In the genomic region with DNA sequence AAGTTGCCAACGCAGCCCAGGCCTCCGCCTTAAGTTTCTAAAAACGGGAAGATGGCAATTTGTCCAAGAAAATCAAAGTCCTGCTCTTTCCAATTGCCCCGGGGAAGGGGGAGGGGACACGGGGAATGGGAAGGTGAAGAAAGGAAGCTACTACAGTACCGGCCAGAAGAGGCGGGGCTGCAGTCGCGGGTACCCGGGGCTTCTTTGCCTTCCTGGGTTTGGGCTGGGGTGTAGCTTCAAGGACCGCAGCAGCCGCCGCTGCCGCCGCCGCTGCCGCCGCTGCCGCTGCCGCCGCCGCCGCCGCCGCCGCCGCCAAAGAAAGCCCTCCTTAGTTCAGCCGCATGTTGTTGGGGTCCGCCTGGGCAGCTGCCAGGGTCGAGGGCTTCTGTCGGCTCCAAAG, we compare ENCODE assay signal across 8 mouse cellular contexts. TPM values are rescaled to one million over a fixed set of nuclear protein-coding genes. Genes with fewer than 3 reads are reported as not detected.
DNase-seq lines count a peak whose midpoint lies in the region; TF ChIP-seq lines count a peak whose summit lies in the region.

No protein-coding gene starts in this region.

- peak overlapping the region; percentile 90 for H3K9ac ChIP-seq in heart, adult 2 months (ENCODE audit: low read depth, low read length)

- TF ChIP-seq POLR2A in heart, adult 2 months (IDR thresholded peaks at IDR 0.05; ENCODE audit: insufficient read depth, low read depth, low read length): no peak
- no peak for TF ChIP-seq POLR2A in olfactory bulb, adult 2 months (IDR thresholded peaks at IDR 0.05; ENCODE audit: insufficient read depth, low read depth, low read length)

- 18% methylated on average over 31 of the region's 31 CpGs for WGBS in heart, adult 2 months
- 27% methylated on average over 23 of the region's 31 CpGs for WGBS in limb, embryonic 10.5 days
- WGBS in olfactory bulb, adult 2 months: 25% methylated on average over 31 of the region's 31 CpGs

- H3K27ac ChIP-seq in left cerebral cortex, adult 2 months: peak overlapping the region; percentile 73; the same call in 1 of the 2 replicates
- peak overlapping the region; percentile 76 for H3K27ac ChIP-seq in heart, adult 2 months
- H3K27ac ChIP-seq in limb, embryonic 10.5 days: peak overlapping the region; percentile 32
- H3K27ac ChIP-seq in olfactory bulb, adult 2 months (ENCODE audit: insufficient read depth, low read depth, low read length): no peak overlapping the region

- H3K4me1 ChIP-seq in heart, adult 2 months (ENCODE audit: control insufficient read depth, insufficient read depth, low read length): peaks cover 5% of the 10 kb centered on the region
- H3K4me1 ChIP-seq in limb, embryonic 10.5 days: no peaks in the 10 kb centered on the region; the same call in 1 of the 2 replicates
- peaks cover 14% of the 10 kb centered on the region; the same call in 1 of the 2 replicates for H3K4me1 ChIP-seq in olfactory bulb, adult 2 months (ENCODE audit: control insufficient read depth, insufficient read depth, low read length)

- peaks cover 2% of the 10 kb centered on the region; the same call in 1 of the 2 replicates for H3K27me3 ChIP-seq in heart, adult 2 months (ENCODE audit: control insufficient read depth, insufficient read depth, low read length)
- peaks cover 89% of the 10 kb centered on the region for H3K27me3 ChIP-seq in limb, embryonic 10.5 days (ENCODE audit: low read depth, poor library complexity, severe bottlenecking)

- intact Hi-C loops in left cerebral cortex, adult 2 months (cut with DNase I): no loop called here
- intact Hi-C loops in heart, adult 2 months (cut with DNase I): no loop called here

- H3K79me2 ChIP-seq in heart, adult 2 months (replicated peaks; ENCODE audit: control insufficient read depth, insufficient read depth, low read length): no peaks in the 10 kb centered on the region; the same call in 1 of the 2 replicates

- no peak for TF ChIP-seq CTCF in left cerebral cortex, adult 2 months (IDR thresholded peaks at IDR 0.05)
- no peak for TF ChIP-seq CTCF in heart, adult 2 months (IDR thresholded peaks at IDR 0.05)
- TF ChIP-seq CTCF in olfactory bulb, adult 2 months (IDR thresholded peaks at IDR 0.05; ENCODE audit: insufficient read depth, low read depth, low read length): no peak

- no peak for TF ChIP-seq EP300 in heart, adult 2 months (IDR thresholded peaks at IDR 0.05; ENCODE audit: insufficient read depth, low read depth, low read length)

- H3K36me3 ChIP-seq in heart, adult 2 months (ENCODE audit: control insufficient read depth, insufficient read depth, low read length): no peaks in the 10 kb centered on the region
- H3K36me3 ChIP-seq in limb, embryonic 10.5 days: no peaks in the 10 kb centered on the region

- peak overlapping the region; percentile 60 for H3K4me3 ChIP-seq in left cerebral cortex, adult 2 months
- H3K4me3 ChIP-seq in heart, adult 2 months: peak overlapping the region; percentile 61
- peak overlapping the region; percentile 60 for H3K4me3 ChIP-seq in limb, embryonic 10.5 days
- H3K4me3 ChIP-seq in olfactory bulb, adult 2 months (ENCODE audit: insufficient read depth, low read depth, low read length): peak overlapping the region; percentile 76

- no peaks in the 10 kb centered on the region for H3K9me3 ChIP-seq in limb, embryonic 10.5 days (replicated peaks)

- no peak for DNase-seq in left cerebral cortex, adult 2 months (ENCODE audit: extremely low spot score in 1 of 2, low spot score in 2 of 2)
- DNase-seq in left cerebral cortex, adult 9 months (ENCODE audit: low spot score in 2 of 2): no peak
- DNase-seq in adrenal gland, postnatal 25 days: peak; percentile 6
- peak; percentile 17 to 42 for DNase-seq in heart, adult 2 months
- peak; percentile 44 for DNase-seq in limb, embryonic 10.5 days (ENCODE audit: low spot score)
- DNase-seq in ovary, adult 18-20 months (ENCODE audit: low spot score): no peak
- no peak for DNase-seq in urinary bladder, adult 18-20 months (ENCODE audit: low spot score in 2 of 2)

RNA-seq across cellular contexts. Expression of a gene that starts 0.6 kb away (rescaled TPM):
- total RNA-seq in left cerebral cortex, adult 2 months (2021): 10 to 100 TPM; 38.8 to 39.7 TPM
- total RNA-seq in adrenal gland, postnatal 25 days (2021): 4.2 and 6.2 TPM in 2 replicates
- total RNA-seq in heart, adult 2 months (2021): 1 to 10 TPM; 7.9 to 8.5 TPM
- polyA plus RNA-seq in heart, adult 2 months (2012; rRNA removed): 1.9 and 3.1 TPM in 2 replicates
- polyA plus RNA-seq in limb, embryonic 10.5 days (2016; fragmentation: Nextera tagmentation; extraction: Ambion mirVana): 3.1 and 4.0 TPM in 2 replicates
- not detected in 2 replicates for polyA plus RNA-seq in olfactory bulb, adult 2 months (2012; ENCODE audit: insufficient read depth, insufficient read length, low replicate concordance, missing spikeins)

Comparison
In these comparisons a context has a peak if more than half of its experiments do, and no peak if none do; other contexts are left out.
1. DNase-seq: peak in adrenal gland, postnatal 25 days (single experiment), heart, adult 2 months (2 of 2) and limb, embryonic 10.5 days (single experiment); none in left cerebral cortex, adult 2 months (0 of 2), left cerebral cortex, adult 9 months (0 of 2), ovary, adult 18-20 months (single experiment) and urinary bladder, adult 18-20 months (0 of 2).
2. Peak in every context shown above with its lines, with median percentiles within 50 percentile points of each other: H3K4me3 ChIP-seq.